Mouse (Mus musculus): ENCODE results near the gene Gabpa.
A peak's percentile ranks its signal among the peaks of the same experiment; 100 is the strongest.

Gabpa gene

GRCm38 (mm10) chr16:84834745-84835440, at the start of gene Gabpa:
TSS of gene Gabpa (plus strand) at chr16:84834925.
- peak; percentile 99 for DNase-seq (ENCODE audit: low read depth, low spot score)

- peak; percentile 57 for DNase-seq (ENCODE audit: low read depth, low spot score)
These were observed 49.8 kb upstream of the Gabpa start for GRCm38 (mm10) chr16:84784966-84785365.

GRCm38 (mm10) chr16:84790595-84791165, 44.0 kb upstream of the Gabpa start:
- DNase-seq (ENCODE audit: low read depth, low spot score) = no peak

- peak; percentile 84 for DNase-seq (ENCODE audit: low read depth, low spot score)
These were observed 41.3 kb upstream of the Gabpa start for GRCm38 (mm10) chr16:84793401-84793800.

- no peak for DNase-seq (ENCODE audit: low read depth, low spot score)
These were observed 39.4 kb upstream of the Gabpa start for GRCm38 (mm10) chr16:84795337-84795736.

GRCm38 (mm10) chr16:84796678-84797077, 38.0 kb upstream of the Gabpa start:
- DNase-seq (ENCODE audit: low read depth, low spot score) = no peak

GRCm38 (mm10) chr16:84800038-84800437, 34.7 kb upstream of the Gabpa start:
- no peak for DNase-seq (ENCODE audit: low read depth, low spot score)

- DNase-seq (ENCODE audit: low read depth, low spot score) = peak; percentile 64
These were observed 32.5 kb upstream of the Gabpa start for GRCm38 (mm10) chr16:84802217-84802616.

GRCm38 (mm10) chr16:84804866-84805265, 29.9 kb upstream of the Gabpa start:
- no peak for DNase-seq (ENCODE audit: low read depth, low spot score)

- no peak for DNase-seq (ENCODE audit: low read depth, low spot score)
These were observed 28.6 kb upstream of the Gabpa start for GRCm38 (mm10) chr16:84806175-84806574.

GRCm38 (mm10) chr16:84807874-84808273, 26.9 kb upstream of the Gabpa start:
- DNase-seq (ENCODE audit: low read depth, low spot score) = no peak

GRCm38 (mm10) chr16:84810254-84810653, 24.5 kb upstream of the Gabpa start:
- no peak for DNase-seq (ENCODE audit: low read depth, low spot score)

- no peak for DNase-seq (ENCODE audit: low read depth, low spot score)
These were observed 20.9 kb upstream of the Gabpa start for GRCm38 (mm10) chr16:84813852-84814251.

- no peak for DNase-seq (ENCODE audit: low read depth, low spot score)
These were observed 20.2 kb upstream of the Gabpa start for GRCm38 (mm10) chr16:84814511-84814910.

- peak; percentile 70 for DNase-seq (ENCODE audit: low read depth, low spot score)
These were observed 17.3 kb upstream of the Gabpa start for GRCm38 (mm10) chr16:84817423-84817822.

GRCm38 (mm10) chr16:84825009-84825408, 9.7 kb upstream of the Gabpa start:
- peak; percentile 90 for DNase-seq (ENCODE audit: low read depth, low spot score)

GRCm38 (mm10) chr16:84831696-84832095, 3.0 kb upstream of the Gabpa start:
- no peak for DNase-seq (ENCODE audit: low read depth, low spot score)

- no peak for DNase-seq (ENCODE audit: low read depth, low spot score)
These were observed 2.0 kb upstream of the Gabpa start for GRCm38 (mm10) chr16:84832736-84833135.

- no peak for DNase-seq (ENCODE audit: low read depth, low spot score)
These were observed 381 bp upstream of the Gabpa start for GRCm38 (mm10) chr16:84834344-84834743.

- DNase-seq (ENCODE audit: low read depth, low spot score) = peak; percentile 64
These were observed 707 bp downstream of the Gabpa start, which contains the start of gene Atp5j for GRCm38 (mm10) chr16:84835441-84835822. TSS of gene Atp5j (minus strand) at chr16:84835625.

- DNase-seq (ENCODE audit: low read depth, low spot score) = peak; percentile 93
These were observed 1.4 kb downstream of the Gabpa start for GRCm38 (mm10) chr16:84835823-84836743.

- peak; percentile 51 for DNase-seq (ENCODE audit: low read depth, low spot score)
These were observed 3.9 kb downstream of the Gabpa start for GRCm38 (mm10) chr16:84838576-84838975.

Data from ZHBTc4 (cell line).